Mouse (Mus musculus) spleen, postnatal 14 days (tissue): Measurements from ENCODE around the gene G2e3.

Experiments
- DNase-seq, 2 experiments: peaks; one replicate each; pipeline ENCODE4 v3.0.0; 2021 to 2022; ENCODE audit warnings: low spot score in 2 of 2

The G2e3 gene

DNA sequence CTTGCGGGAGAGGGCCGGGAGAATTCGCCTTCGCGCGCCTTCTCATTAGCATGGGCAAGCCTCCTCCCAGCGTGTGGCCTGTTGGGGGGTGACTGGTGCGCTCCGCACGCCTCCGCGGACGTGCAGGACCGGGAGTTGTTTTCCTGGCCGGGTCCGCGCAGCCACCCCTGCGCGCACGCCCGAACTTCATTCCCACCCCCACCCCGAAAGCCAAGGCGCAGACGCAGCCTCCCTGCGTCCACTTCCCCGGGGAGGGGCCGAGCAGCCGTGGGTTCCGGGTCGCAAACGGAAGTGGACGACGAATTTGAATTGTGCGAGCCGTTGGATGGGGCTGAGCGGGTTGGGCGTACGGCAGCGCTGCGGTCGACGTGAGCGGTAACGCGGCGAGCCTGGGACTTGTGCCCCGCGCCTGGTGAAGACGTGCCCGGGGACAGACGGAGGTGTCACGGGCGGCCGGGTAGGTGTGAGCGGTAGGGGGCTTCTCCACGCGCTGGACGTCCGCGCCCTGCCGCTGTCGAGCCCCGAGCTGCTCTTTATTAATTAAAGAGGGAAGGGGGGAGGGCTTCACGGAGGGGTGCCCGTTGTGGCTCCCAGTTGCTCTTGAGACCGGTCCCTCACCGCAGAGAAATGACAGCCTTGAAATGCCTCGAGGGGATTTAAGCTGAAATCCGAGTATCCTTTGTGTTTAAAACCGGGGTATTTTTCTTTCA lies at the start of gene G2e3:
TSS of gene G2e3 (plus strand) at position 74 of the 710 bp plus-strand sequence.
- DNase-seq, result peak; percentile 67 to 78

DNA sequence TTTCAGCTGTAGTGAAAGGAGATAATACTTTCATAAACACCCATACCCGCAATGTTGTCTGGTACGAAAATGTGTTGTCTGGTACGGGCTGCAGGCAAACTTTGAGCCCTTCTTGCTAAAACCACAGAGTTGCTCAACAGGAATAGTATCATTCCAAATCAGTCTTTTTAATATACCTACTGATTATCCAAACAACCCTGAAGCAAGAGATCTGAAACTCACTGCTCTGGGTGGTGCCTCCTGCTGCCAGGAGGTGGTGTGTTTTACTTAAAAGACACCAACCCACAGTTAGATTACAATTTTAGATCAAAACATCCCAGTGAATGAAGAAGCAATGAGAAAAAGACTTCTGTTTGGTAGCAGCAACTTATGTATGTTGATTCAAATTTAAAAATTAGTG lies 24.3 kb upstream of the G2e3 start:
- no peak for DNase-seq

DNA sequence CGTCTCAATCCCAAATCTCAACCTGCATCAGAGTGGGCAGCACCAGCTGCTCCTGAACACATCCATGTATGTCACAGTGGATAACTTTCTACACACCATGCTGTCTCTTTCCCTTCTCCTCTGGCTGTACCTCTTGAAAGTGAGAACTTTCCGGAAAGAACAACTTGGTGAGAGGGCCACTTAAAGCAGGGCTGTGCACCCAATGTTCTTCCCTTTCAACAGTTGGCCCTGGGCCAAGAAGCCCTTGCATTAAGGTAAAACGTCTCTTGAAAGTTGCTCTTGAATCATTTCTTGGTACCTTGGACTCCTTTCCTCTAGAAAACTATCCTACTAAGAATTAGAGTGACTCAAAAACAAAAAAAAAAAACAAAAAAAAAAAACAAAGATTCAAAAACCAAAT lies 21.0 kb upstream of the G2e3 start:
- no peak for DNase-seq

DNA sequence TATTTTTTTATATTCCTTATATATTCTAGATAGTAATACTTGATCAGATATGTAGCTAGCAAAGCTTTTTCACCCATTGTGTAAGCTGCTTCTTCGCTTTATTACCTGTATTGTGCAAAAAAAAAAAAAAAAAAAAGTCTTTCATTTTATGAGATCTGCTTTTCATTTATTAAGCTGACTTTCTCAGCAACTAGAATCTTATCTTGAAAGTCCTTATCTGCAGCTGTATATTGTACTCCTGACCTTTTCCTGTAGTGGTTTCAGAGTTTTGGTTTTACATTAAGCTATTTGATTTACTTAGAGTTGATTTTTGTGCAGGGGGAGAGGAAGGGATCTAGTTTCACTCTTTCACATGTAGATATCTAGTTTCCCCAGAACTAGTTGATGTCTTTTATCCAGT lies 10.8 kb upstream of the G2e3 start:
- no peak for DNase-seq

DNA sequence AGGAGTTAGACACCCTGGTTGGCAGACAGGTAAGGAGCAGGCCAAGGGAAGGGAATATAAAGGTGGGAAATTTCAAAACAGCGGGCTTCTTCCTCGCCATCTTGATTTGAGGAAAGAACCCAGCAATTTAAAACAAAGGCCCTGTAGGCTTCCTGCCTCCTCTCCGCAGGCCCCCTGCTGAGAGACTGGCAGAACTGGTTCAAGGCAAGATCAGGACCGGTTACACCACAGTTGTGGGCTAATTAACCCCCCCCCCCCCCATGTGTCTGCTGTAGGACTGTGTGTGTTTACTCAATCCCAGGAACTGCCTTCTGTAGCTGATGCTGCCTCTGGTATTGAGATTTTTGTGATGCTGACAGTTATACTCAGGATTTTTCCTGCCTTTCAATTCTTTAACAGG lies 1.7 kb upstream of the G2e3 start:
- no peak for DNase-seq

DNA sequence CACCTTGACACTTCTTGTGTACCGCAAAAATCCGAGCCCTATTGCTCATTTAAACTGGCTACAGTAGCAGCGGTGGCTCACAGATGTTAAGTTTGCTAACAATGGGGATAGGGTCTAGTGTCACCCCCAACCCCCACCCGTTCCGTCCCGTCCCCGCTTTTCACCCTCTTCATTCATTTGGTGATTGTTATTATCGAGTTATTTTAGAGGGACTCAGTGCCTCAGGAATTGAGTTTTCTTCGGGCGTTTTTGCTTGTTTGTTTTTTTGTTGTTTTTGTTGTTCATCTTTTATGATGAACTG lies 787 bp downstream of the G2e3 start:
- DNase-seq, result no peak

DNA sequence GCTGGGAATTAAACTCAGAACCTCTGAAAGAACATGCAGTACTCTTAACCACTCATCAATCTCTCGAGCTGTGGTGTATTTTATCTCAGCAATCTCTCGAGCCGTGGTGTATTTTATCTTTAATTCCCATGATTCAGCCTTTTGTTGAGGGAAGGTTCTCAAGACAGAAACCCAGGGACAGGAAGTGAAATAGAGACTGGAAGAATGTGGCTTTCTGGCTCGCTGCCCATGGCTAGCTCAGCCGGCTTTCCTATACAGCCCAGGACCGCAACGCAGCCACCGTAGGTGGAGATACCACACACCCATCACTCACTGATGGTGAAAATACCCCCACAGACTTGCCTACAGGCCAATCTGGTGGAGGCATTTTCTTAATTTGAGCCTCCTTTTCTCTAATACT lies 7.4 kb downstream of the G2e3 start:
- DNase-seq, result no peak

DNA sequence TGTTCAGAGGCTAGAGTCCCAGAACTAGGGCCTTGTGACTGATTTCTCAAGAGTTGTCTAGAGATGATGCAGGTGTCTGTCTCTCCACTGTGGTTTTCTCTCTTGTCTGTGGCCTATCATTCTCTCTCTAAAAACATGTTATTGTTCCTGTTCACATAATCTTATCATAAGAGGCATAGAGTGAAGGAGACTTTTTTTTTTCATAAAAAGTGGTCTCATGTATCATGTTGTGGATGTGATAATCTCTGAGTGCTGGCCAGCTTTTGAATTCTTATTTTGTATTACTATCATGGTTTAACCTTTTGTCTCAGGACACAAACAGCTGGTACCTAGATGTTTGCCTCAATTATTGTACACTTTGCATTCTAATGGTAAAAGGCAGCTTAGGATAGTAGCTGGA lies 13.4 kb downstream of the G2e3 start:
- no peak for DNase-seq

DNA sequence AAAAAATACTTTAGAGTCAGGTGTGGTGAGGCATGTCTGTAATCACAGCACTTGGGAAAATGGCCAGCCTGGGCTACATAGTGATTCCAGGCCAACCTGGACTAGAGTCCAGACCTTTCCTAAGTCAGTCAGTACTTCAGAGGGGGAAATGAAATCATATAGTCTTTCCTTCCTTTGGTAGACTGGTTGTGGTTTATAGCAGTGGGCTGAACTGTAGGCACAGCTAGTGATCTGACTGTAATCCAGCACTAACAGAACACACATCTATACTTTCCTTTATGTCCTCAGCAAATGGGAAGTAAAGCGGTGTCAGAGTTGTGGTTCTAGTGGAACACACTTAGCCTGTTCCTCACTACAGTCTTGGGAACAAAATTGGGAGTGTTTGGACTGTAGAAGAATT lies 15.0 kb downstream of the G2e3 start:
- DNase-seq, result no peak

DNA sequence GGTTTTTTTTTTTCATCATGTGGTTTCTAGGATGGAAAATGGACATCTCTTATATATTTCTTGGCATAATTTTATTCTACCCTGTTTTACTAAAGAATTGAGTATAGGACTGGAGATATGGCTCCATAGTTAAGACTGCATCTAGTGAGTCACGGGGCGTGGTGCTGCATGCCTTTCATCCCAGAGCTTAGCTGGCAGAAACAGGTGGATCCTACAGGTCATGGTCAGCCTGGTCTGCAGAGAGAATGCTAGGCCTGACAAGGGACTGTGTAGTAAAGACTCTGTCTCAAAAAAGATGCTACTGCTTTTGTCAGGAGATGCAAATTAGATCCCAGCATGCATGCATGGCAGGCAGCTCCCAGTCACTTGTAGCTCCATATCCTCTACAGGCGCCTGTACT lies 20.6 kb downstream of the G2e3 start:
- no peak for DNase-seq

DNA sequence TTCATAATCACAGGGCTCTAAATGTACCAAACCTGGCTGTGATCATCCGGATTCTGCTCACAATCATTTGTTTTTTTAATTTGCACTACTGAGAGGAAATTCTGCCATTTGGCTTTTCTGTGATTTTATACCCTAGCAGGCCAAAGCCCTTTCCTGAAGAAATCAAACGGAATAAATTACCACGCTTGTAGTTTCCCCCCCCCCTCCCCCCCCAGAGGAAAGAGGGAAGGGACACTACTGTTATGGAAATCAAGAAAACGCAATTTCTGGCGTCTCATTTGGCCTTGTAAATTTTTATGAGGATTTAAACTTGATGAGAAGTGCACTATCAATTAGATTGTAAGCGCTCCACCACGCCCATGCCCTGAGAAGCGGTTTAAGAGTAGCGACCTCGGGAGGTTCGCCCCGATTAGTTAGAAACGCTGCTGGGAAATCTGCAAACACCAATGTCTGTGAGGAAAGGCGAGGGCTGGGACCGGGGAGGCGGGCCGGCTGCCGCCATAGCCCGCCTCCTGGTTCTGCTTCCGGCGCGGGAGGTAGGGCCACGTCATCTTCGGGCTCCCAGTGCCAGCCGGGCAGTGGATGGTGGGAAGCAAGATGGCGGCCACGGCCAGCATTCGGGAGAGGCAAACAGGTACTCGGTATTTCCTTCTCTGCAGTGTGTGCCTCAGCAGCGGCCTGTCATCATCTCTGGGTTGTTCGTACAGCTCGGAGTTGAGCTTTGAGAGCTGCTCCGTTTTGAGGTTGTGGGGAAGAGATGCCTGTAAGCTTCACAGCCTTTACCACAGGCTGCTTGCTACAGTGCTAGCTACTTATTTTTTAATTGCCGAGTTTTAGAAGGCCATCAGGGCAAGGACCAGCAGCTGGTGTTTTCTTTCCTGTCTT lies 29.4 kb downstream of the G2e3 start, which contains the start of gene Scfd1:
TSS of gene Scfd1 (plus strand) at position 508 of the 885 bp plus-strand sequence.
- DNase-seq, result peak; percentile 84 to 88

DNA sequence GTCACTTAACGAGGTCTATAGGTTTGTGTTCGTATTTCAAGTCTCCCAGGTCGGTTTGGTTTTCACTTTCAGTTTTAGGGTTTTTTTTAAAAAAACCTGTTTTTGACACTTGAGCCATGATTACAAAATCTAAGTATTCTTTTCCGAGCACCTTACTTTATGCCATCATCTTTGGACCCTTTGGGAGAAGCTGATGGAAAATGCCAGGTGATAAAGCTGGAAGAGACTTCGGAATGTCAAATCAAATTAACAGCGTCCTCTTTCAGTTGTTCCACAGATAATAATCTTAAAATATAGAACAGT lies 30.0 kb downstream of the G2e3 start:
- DNase-seq, result no peak

DNA sequence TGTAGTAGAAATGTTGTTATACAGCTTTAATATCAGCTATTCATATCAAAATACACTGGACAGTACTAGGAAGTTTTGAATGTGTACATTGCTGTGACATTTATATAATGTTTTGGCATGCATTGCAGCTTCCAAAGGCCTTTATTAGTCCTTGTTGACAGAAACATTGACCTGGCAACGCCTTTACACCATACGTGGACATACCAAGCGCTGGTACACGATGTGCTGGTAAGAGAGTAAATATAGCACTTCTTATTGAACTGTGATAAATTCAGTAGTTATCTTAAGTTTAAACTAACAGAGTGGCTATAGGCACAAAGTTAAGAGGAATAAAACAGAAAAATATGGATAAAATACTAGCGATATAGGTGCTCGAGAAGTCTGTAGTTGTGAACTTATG lies 52.0 kb downstream of the G2e3 start:
- no peak for DNase-seq

DNA sequence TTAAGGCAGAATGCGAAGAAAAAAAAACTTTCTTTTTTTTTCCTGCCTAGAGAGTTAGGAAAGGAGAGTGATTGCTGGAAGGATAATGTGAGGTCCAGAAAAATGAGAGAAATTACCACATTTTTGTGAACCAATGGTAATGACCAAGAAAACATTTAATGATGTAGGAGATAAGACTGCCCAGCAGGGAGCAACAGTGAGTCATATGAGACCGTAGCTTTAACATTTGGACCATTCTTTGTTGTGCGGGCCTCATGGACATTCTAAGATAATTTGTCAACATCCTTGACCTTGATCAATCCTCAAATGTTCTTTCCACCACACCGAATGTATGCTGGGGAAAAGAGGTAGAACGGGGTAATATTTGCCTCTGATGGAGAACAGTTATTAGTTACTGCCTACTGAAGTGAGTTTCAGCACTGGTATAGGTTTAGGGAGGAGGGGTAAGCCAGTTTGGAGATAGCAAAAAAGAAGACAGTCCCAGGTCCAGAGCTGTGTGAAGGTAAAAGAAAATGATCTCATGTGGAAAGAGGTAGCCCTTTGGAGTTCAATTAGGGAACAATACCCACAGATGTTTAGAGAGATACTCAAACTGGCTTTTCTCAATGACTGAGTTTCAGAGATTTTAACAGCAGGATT lies 54.3 kb downstream of the G2e3 start:
- no peak for DNase-seq

DNA sequence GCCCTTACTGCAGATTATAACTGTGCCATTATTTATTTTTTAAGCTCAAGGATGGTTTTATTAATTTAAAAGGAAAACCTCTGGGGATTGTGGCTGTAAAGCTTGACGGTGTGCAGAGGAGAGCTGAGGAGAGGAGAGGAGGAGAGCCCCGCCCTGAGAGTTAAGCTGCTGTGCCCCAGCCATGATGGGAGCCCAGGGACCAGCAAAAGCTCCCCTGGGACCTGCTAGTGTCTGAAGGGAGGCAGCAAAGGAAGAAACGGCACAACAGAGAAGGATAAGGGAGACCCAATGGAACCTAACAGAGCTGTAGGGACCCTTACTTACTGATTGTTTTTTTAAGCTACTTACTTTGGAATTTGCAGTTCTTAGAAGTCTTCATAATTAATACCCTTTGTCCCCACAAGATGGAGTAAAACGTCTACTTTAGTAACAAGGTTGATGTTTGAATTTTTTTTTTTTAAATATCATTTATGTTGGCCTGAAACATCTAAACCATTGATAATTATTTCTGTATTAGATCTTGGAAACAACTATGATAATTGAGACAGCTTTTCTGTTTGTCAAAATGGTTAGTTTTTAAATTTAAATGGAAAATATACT lies 56.2 kb downstream of the G2e3 start:
- no peak for DNase-seq

DNA sequence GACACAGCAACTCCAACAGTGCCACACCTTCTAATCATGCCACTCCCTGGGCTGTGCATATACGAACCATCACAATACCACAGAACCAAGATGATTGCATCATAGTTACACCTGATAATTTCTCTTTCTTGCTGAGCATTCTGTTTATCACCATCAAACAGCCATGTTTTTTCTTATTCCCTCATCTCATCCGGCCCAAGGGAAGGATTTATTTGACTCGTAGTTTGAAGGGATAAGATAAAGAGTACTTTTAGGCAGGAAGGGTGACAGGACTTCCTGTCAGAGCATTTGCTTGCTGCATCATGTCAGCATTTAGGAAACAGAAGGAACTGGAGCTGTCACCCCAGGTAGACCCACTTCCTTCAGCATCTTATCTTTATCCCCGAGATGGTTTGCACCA lies 63.5 kb downstream of the G2e3 start:
- no peak for DNase-seq
